Mouse (Mus musculus) liver, adult (tissue): ENCODE measurements around the gene Srsf5.
A peak's percentile ranks its signal among the peaks of the same experiment; 100 is the strongest.

Experiments used
- GATA4 ChIP-seq: IDR thresholded peaks from 2 replicates; pipeline ENCODE4 v1.6.1; 2014; ENCODE audit warnings: mild to moderate bottlenecking, low read length; ENCODE audit not compliant: insufficient replicate concordance

Gene Srsf5

GRCm38 (mm10) chr12:80945334-80945995 lies at the start of gene Srsf5:
Gene Srsf5, plus strand, starts transcription at chr12:80945504.
- no peak for TF ChIP-seq GATA4

- TF ChIP-seq GATA4: peak; percentile 93
Measured at GRCm38 (mm10) chr12:80909631-80910030, 35.7 kb upstream of the Srsf5 start.

DNA sequence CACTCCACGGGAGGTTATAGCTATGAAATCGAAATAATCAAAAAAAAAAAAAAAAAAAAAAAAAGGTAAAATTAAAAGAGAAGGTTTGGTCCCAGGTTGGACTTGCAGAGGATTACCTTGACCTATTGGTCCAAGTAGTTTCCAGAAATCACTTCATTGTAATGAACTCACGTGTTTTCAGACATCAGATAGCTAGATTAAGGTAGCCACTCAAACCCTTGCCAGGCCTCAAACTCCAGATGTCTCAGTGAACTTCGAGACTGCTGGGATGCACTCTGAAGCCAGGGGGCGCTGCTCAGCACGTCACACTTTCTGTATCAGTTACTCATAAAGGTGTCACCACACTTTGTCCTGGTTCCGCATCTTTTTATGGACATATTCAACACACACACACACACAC lies 27.5 kb upstream of the Srsf5 start:
- TF ChIP-seq GATA4: no peak

DNA sequence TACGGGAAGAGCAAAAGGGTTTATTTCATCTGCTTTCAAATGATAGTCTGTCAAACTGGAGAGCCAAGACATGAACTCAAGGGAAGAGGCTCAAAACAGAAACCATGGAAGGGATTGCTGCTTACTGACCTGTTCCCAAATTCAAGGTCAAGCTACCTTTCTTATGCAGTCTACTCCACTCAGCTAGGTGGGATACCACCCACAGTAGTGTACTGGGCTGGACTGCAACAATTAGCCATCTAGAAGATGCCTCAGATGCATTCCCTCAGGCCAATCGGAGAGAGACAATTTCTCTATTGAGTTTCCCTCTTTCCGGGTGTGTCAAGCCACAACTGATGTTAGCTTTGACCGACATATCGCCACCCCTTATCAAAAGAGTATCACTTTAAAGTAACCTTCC lies 24.0 kb upstream of the Srsf5 start:
- TF ChIP-seq GATA4: no peak

DNA sequence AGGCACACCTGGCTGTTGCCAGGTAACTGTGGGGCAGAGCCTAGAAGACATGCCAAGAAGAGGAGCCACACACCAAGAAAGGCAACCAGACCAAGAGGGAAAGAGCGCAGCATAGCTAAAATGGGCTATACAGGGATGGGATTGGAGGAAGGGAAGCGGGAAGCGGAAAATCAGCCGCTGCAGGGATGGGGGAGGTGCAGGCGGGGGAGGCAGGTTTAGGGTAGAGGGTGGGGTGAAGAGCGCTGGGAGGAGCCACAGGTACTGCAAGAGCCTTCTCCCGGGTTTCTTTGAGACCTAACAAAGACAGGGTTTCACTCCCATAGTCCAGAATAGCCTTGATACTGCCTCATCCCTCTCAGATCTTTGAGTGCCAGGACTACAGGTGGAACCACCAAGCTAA lies 22.4 kb upstream of the Srsf5 start:
- no peak for TF ChIP-seq GATA4

- no peak for TF ChIP-seq GATA4
Measured at GRCm38 (mm10) chr12:80923602-80924001, 21.7 kb upstream of the Srsf5 start.

DNA sequence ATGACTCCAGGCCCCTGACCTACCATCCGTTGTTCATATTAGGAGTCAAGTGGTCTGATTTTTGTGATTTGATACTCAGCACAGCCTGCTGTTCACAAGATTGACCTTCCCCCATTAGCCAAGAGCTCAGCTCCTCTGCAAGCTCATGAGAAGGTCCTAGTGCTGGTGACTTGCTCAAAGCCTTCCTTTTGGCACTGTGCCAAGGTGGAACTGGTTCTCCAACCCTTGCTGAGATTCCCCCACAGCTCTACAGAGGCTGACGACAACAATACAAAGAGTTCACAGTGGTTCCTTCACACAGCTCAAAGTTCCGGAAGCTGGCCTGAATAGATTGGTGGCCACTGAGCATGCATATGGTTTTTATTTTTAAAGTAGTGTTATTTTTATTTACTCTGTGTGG lies 21.1 kb upstream of the Srsf5 start:
- no peak for TF ChIP-seq GATA4

DNA sequence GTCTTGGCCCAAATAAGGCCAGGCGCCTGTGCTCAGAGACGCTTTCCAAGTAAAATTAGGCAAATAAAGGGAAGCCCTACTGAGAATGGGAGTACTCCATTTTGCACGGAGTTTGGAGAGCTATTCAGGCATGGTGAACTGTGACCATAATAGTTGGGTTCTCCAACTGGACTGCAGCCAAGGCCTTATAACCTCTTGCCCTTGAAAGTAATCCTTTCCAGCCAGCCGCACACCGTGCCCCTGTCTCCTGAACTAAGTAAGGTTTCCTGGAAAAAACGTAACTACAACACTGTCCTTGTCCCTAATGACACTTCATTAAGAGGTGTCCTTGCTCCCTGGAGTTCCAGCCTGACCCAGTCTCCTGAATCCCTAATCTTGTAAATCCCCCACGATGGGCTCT lies 19.4 kb upstream of the Srsf5 start:
- TF ChIP-seq GATA4: no peak

DNA sequence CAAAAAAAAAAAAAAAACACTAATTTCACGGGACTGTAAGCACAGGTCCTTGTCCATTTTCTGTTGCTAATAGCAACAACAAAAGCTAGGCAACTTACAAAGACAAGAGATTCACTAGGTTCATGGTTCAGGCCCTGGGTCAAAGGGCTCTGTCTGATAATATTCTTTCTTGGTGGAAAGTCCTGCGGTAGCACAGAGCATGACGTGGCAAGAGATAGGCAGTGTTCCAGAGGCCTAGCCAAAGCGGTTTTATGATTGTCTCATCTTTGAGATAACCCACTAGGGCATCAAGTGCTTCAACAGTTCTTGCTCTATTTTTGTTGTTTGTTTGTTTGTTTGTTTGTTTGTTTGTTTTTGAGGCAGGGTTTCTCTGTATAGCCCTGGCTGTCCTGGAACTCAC lies 18.8 kb upstream of the Srsf5 start:
- TF ChIP-seq GATA4: peak; percentile 99

DNA sequence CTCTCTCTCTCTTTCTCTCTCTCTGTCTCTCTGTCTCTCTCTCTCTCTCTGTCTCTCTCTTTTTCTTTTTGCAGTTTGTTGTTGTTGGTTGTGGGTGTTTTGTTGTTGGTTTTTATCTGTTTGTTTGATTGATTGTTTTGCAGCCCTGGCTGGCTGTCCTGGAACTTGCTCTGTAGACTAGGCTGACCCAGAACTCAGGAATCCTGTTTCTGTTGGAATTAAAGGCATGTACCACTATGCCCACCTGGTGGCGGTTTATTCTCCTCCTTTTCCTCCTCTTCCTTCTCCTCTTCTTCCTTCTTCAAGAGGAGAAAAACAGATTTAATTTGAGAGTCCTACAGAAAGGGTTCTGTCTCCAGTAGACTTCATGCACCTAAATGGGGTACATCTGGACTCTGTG lies 17.8 kb upstream of the Srsf5 start:
- no peak for TF ChIP-seq GATA4

GRCm38 (mm10) chr12:80928881-80929280 lies 16.4 kb upstream of the Srsf5 start:
- TF ChIP-seq GATA4: no peak

- TF ChIP-seq GATA4: peak; percentile 88
Measured at GRCm38 (mm10) chr12:80930141-80930540, 15.2 kb upstream of the Srsf5 start.

- peak; percentile 98 for TF ChIP-seq GATA4
Measured at GRCm38 (mm10) chr12:80931402-80932140, 13.7 kb upstream of the Srsf5 start.

- TF ChIP-seq GATA4: no peak
Measured at GRCm38 (mm10) chr12:80932865-80933264, 12.4 kb upstream of the Srsf5 start.

- no peak for TF ChIP-seq GATA4
Measured at GRCm38 (mm10) chr12:80936751-80937150, 8.6 kb upstream of the Srsf5 start.

- TF ChIP-seq GATA4: no peak
Measured at GRCm38 (mm10) chr12:80937331-80938029, 7.8 kb upstream of the Srsf5 start.
